26 mouse cellular contexts compared by ENCODE assay signal in the genomic region with DNA sequence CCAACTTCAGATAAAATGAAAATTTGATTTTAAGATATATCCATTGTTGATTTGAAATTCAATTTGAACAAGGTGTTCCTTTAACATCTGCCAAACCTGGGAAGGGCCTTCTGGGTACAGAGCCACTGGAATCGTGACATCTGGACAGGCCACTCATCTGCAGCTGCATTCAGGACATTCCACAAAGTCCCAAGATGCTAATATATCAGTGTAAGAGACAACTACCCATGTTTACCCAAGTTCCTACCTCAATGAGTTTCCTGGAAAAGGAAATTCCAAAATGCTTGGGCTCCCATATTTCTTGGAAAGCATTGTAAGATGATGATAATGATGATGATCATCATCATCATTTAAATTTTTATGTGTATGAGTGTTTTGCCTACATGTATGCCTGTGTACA.
"Had no signal": no experiment of that assay in that cellular context is flagged by ENCODE, and none has a peak within 500 bp of the region (broad histone marks: within the 10 kb centered on the region; RNA-seq: fewer than 3 reads in every experiment).

No protein-coding gene starts in this region.

- H3K27ac ChIP-seq: gastrocnemius, adult 2 months; heart, embryonic 10.5 days; hindbrain, embryonic 10.5 days; hindbrain, embryonic 12.5 days; hindbrain, embryonic 14.5 days; intestine, embryonic 15.5 days; layer of hippocampus, adult 2 months; left cerebral cortex, adult 2 months; limb, embryonic 10.5 days; limb, embryonic 12.5 days had no signal

- H3K4me3 ChIP-seq: gastrocnemius, adult 2 months; heart, embryonic 10.5 days; heart, embryonic 12.5 days; hindbrain, embryonic 10.5 days; hindbrain, embryonic 12.5 days; intestine, embryonic 15.5 days; layer of hippocampus, adult 2 months; left cerebral cortex, adult 2 months; limb, embryonic 10.5 days; limb, embryonic 12.5 days had no signal

- H3K4me1 ChIP-seq: heart, embryonic 10.5 days; heart, embryonic 12.5 days; intestine, embryonic 15.5 days had no signal

- H3K27me3 ChIP-seq: heart, embryonic 12.5 days; hindbrain, embryonic 12.5 days; intestine, embryonic 15.5 days had no signal

- H3K9ac ChIP-seq: heart, embryonic 12.5 days; hindbrain, embryonic 12.5 days; hindbrain, embryonic 14.5 days; intestine, embryonic 15.5 days; limb, embryonic 12.5 days had no signal

- ATAC-seq: hindbrain, embryonic 16.5 days; inflammation-experienced regulatory T-cells, adult 6 months; intestine, embryonic 15.5 days; intestine, postnatal 0 days had no signal

- H3K9me3 ChIP-seq: heart, embryonic 10.5 days; heart, embryonic 12.5 days; hindbrain, embryonic 10.5 days; hindbrain, embryonic 12.5 days; intestine, embryonic 15.5 days; limb, embryonic 10.5 days; limb, embryonic 12.5 days had no signal

- DNase-seq: gastrocnemius, adult 2 months; gastrocnemius, postnatal 10 days; gastrocnemius, postnatal 25 days; heart, adult 18-20 months; heart, postnatal 10 days; heart, postnatal 4 days; kidney, adult 18-20 months; kidney, adult 8-10 months; kidney, postnatal 10 days; kidney, postnatal 25 days; kidney, postnatal 4 days; liver had no signal

- H3K36me3 ChIP-seq: heart, embryonic 10.5 days; heart, embryonic 12.5 days; hindbrain, embryonic 10.5 days; hindbrain, embryonic 12.5 days; intestine, embryonic 15.5 days; limb, embryonic 10.5 days; limb, embryonic 12.5 days had no signal

- H3K4me2 ChIP-seq: heart, embryonic 12.5 days; hindbrain, embryonic 12.5 days; hindbrain, embryonic 14.5 days; intestine, embryonic 15.5 days; limb, embryonic 12.5 days; liver, embryonic 11.5 days had no signal
